Mouse (Mus musculus): ENCODE data around the gene Klhl40. TPM values are rescaled to one million over a fixed set of nuclear protein-coding genes. Genes with fewer than 3 reads are reported as not detected.
A peak's percentile ranks its signal among the peaks of the same experiment; 100 is the strongest.

Gene Klhl40
- polyA plus RNA-seq, 1 experiment, result 0.51 TPM

- WGBS, result 52% methylated on average over 25 of the region's 25 CpGs
- H3K27ac ChIP-seq (ENCODE audit: insufficient read depth, low read length), result no peak overlapping the region
- peak in 1 of 2 experiments; percentile 33 for DNase-seq
- no peak overlapping the region for H3K4me3 ChIP-seq (replicated peaks; ENCODE audit: insufficient read depth, low read depth, low read length)
- TF ChIP-seq POLR2A (IDR thresholded peaks at IDR 0.05; ENCODE audit: borderline replicate concordance, insufficient read depth, low read length) (no peak), CTCF (IDR thresholded peaks at IDR 0.05; ENCODE audit: borderline replicate concordance, insufficient read depth, low read depth, low read length) (no peak)
- H3K4me1 ChIP-seq (ENCODE audit: control insufficient read depth, insufficient read depth, low read length), result peaks cover 34% of the 10 kb centered on the region
- no peaks in the 10 kb centered on the region for H3K27me3 ChIP-seq (ENCODE audit: control insufficient read depth, insufficient read depth, low read length)
Measured at GRCm38 (mm10) chr9:121762761-121763160, 14.6 kb upstream of the Klhl40 start.

- H3K4me3 ChIP-seq (replicated peaks; ENCODE audit: insufficient read depth, low read depth, low read length), result no peak overlapping the region
- peak in 1 of 2 experiments; percentile 30 for DNase-seq
- H3K27ac ChIP-seq (ENCODE audit: insufficient read depth, low read length), result no peak overlapping the region
- H3K4me1 ChIP-seq (ENCODE audit: control insufficient read depth, insufficient read depth, low read length), result peaks cover 28% of the 10 kb centered on the region
- no peaks in the 10 kb centered on the region for H3K27me3 ChIP-seq (ENCODE audit: control insufficient read depth, insufficient read depth, low read length)
- no peak for TF ChIP-seq CTCF (IDR thresholded peaks at IDR 0.05; ENCODE audit: borderline replicate concordance, insufficient read depth, low read depth, low read length)
- TF ChIP-seq POLR2A (IDR thresholded peaks at IDR 0.05; ENCODE audit: borderline replicate concordance, insufficient read depth, low read length), result no peak
- WGBS, result 65% methylated on average over 19 of the region's 19 CpGs
Measured at GRCm38 (mm10) chr9:121763716-121764115, 13.7 kb upstream of the Klhl40 start.

DNA sequence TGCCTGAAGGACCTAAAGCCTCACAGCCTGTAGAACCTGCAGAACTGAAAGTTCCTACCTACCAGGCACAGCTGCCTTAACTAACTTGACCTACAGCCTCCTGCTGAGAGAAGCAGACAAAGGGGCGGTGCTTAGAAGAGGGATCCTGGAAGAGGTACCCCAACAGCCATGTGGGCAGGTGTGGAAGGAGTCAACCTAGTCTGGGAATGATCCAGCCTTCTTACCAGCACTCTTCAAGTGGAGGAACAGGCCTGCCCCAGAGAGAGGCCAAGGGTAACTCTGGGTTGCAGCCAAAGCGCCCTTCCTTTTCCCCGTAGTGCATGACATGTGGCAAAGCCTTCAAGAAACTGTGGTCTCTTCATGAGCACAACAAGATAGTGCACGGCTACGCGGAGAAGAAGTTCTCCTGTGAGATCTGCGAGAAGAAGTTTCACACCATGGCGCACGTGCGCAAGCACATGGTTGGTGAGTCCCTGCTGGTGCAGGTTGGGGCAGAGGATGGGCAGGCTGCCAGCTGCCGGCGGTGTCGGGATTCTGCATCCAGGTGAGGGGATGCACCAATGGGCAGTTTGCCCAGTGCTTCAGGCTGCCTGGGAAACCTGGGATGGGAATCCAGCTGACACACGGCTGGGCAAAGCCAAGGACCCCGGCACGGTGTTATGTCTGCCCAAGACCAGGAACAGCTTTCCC, 12.1 kb upstream of the Klhl40 start:
- Histone ChIP-seq H3K4me1 (ENCODE audit: control insufficient read depth, insufficient read depth, low read length) (peaks cover 27% of the 10 kb centered on the region), H3K27me3 (ENCODE audit: control insufficient read depth, insufficient read depth, low read length) (no peaks in the 10 kb centered on the region), H3K4me3 (replicated peaks; ENCODE audit: insufficient read depth, low read depth, low read length) (no peak overlapping the region), H3K27ac (ENCODE audit: insufficient read depth, low read length) (no peak overlapping the region)
- 61% methylated on average over 16 of the region's 16 CpGs for WGBS
- TF ChIP-seq POLR2A (IDR thresholded peaks at IDR 0.05; ENCODE audit: borderline replicate concordance, insufficient read depth, low read length), result no peak
- no peak for TF ChIP-seq CTCF (IDR thresholded peaks at IDR 0.05; ENCODE audit: borderline replicate concordance, insufficient read depth, low read depth, low read length)
- DNase-seq, result peak in 1 of 2 experiments; percentile 27

- 48% methylated on average over 5 of the region's 5 CpGs for WGBS
- H3K27ac ChIP-seq (ENCODE audit: insufficient read depth, low read length), result no peak overlapping the region
Measured at GRCm38 (mm10) chr9:121772412-121772811, 5.0 kb upstream of the Klhl40 start.

GRCm38 (mm10) chr9:121775951-121776350, 1.5 kb upstream of the Klhl40 start:
- H3K4me3 ChIP-seq (replicated peaks; ENCODE audit: insufficient read depth, low read depth, low read length), result no peak overlapping the region
- no peak for DNase-seq
- TF ChIP-seq POLR2A (IDR thresholded peaks at IDR 0.05; ENCODE audit: borderline replicate concordance, insufficient read depth, low read length) (no peak), CTCF (IDR thresholded peaks at IDR 0.05; ENCODE audit: borderline replicate concordance, insufficient read depth, low read depth, low read length) (no peak)
- H3K27me3 ChIP-seq (ENCODE audit: control insufficient read depth, insufficient read depth, low read length), result no peaks in the 10 kb centered on the region
- no peak overlapping the region for H3K27ac ChIP-seq (ENCODE audit: insufficient read depth, low read length)
- H3K4me1 ChIP-seq (ENCODE audit: control insufficient read depth, insufficient read depth, low read length), result peaks cover 6% of the 10 kb centered on the region; the same call in 1 of the 2 replicates
- WGBS, result 79% methylated on average over 10 of the region's 10 CpGs

More at GRCm38 (mm10) chr9:121772412-121772811, 5.0 kb upstream of the Klhl40 start:
- DNase-seq, result no peak
- H3K4me3 ChIP-seq (replicated peaks; ENCODE audit: insufficient read depth, low read depth, low read length), result no peak overlapping the region
- TF ChIP-seq CTCF (IDR thresholded peaks at IDR 0.05; ENCODE audit: borderline replicate concordance, insufficient read depth, low read depth, low read length) (no peak), POLR2A (IDR thresholded peaks at IDR 0.05; ENCODE audit: borderline replicate concordance, insufficient read depth, low read length) (no peak)
- no peaks in the 10 kb centered on the region for H3K4me1 ChIP-seq (ENCODE audit: control insufficient read depth, insufficient read depth, low read length)
- no peaks in the 10 kb centered on the region for H3K27me3 ChIP-seq (ENCODE audit: control insufficient read depth, insufficient read depth, low read length)

DNA sequence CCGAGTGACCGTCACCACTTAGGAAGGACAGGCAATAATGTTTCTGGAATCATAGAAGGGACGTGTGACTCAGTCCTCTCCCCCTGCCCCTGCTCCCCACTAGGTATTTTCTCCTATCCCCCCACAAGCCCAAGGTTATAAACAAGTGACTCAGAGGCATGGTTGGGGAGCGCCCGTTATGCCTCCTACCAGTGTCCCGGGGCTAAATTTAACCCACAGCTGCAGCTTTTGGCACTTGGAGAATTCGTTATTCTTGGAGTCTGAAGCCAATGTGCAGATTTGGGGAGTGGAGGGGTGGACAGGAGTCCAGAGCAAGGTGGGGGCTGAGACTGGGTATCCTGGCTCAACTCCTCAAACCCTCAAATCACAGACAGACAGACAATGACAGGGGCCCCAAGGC, 896 bp upstream of the Klhl40 start:
- Histone ChIP-seq H3K4me3 (replicated peaks; ENCODE audit: insufficient read depth, low read depth, low read length) (no peak overlapping the region), H3K27ac (ENCODE audit: insufficient read depth, low read length) (no peak overlapping the region), H3K4me1 (ENCODE audit: control insufficient read depth, insufficient read depth, low read length) (peaks cover 6% of the 10 kb centered on the region; the same call in 1 of the 2 replicates), H3K27me3 (ENCODE audit: control insufficient read depth, insufficient read depth, low read length) (no peaks in the 10 kb centered on the region)
- TF ChIP-seq CTCF (IDR thresholded peaks at IDR 0.05; ENCODE audit: borderline replicate concordance, insufficient read depth, low read depth, low read length) (no peak), POLR2A (IDR thresholded peaks at IDR 0.05; ENCODE audit: borderline replicate concordance, insufficient read depth, low read length) (no peak)
- WGBS, result 56% methylated on average over 7 of the region's 7 CpGs
- DNase-seq, result no peak

GRCm38 (mm10) chr9:121778066-121778624, 738 bp downstream of the Klhl40 start:
- H3K27ac ChIP-seq (ENCODE audit: insufficient read depth, low read length), result no peak overlapping the region
- no peak for DNase-seq
- TF ChIP-seq CTCF (IDR thresholded peaks at IDR 0.05; ENCODE audit: borderline replicate concordance, insufficient read depth, low read depth, low read length) (no peak), POLR2A (IDR thresholded peaks at IDR 0.05; ENCODE audit: borderline replicate concordance, insufficient read depth, low read length) (no peak)
- WGBS, result 6% methylated on average over 54 of the region's 54 CpGs
- H3K27me3 ChIP-seq (ENCODE audit: control insufficient read depth, insufficient read depth, low read length), result no peaks in the 10 kb centered on the region
- peak overlapping the region; percentile 18 for H3K4me3 ChIP-seq (replicated peaks; ENCODE audit: insufficient read depth, low read depth, low read length)
- peaks cover 6% of the 10 kb centered on the region; the same call in 1 of the 2 replicates for H3K4me1 ChIP-seq (ENCODE audit: control insufficient read depth, insufficient read depth, low read length)

- no peak overlapping the region for H3K4me3 ChIP-seq (replicated peaks; ENCODE audit: insufficient read depth, low read depth, low read length)
- H3K4me1 ChIP-seq (ENCODE audit: control insufficient read depth, insufficient read depth, low read length), result no peaks in the 10 kb centered on the region
- WGBS, result 48% methylated on average over 12 of the region's 12 CpGs
- no peak overlapping the region for H3K27ac ChIP-seq (ENCODE audit: insufficient read depth, low read length)
- TF ChIP-seq CTCF (IDR thresholded peaks at IDR 0.05; ENCODE audit: borderline replicate concordance, insufficient read depth, low read depth, low read length) (no peak), POLR2A (IDR thresholded peaks at IDR 0.05; ENCODE audit: borderline replicate concordance, insufficient read depth, low read length) (no peak)
- DNase-seq, result no peak
- no peaks in the 10 kb centered on the region for H3K27me3 ChIP-seq (ENCODE audit: control insufficient read depth, insufficient read depth, low read length)
Measured at GRCm38 (mm10) chr9:121784801-121785200, 7.4 kb downstream of the Klhl40 start.
